Mouse (Mus musculus): ENCODE measurements around the gene Bcas3.
A peak's percentile ranks its signal among the peaks of the same experiment; 100 is the strongest.

Gene Bcas3

GRCm38 (mm10) chr11:85615421-85615820 lies 262.5 kb downstream of the Bcas3 start:
- no peak for DNase-seq (ENCODE audit: low read depth, low spot score)

- no peak for DNase-seq (ENCODE audit: low read depth, low spot score)
Measured at GRCm38 (mm10) chr11:85621486-85621885, 268.5 kb downstream of the Bcas3 start.

- DNase-seq (ENCODE audit: low read depth, low spot score), result no peak
Measured at GRCm38 (mm10) chr11:85621994-85622393, 269.0 kb downstream of the Bcas3 start.

- DNase-seq (ENCODE audit: low read depth, low spot score), result no peak
Measured at GRCm38 (mm10) chr11:85625206-85625605, 272.2 kb downstream of the Bcas3 start.

- DNase-seq (ENCODE audit: low read depth, low spot score), result peak; percentile 67
Measured at GRCm38 (mm10) chr11:85626846-85627245, 273.9 kb downstream of the Bcas3 start.

GRCm38 (mm10) chr11:85627405-85627804 lies 274.4 kb downstream of the Bcas3 start:
- no peak for DNase-seq (ENCODE audit: low read depth, low spot score)

GRCm38 (mm10) chr11:85628303-85629063 lies 275.5 kb downstream of the Bcas3 start:
- peak; percentile 51 for DNase-seq (ENCODE audit: low read depth, low spot score)

GRCm38 (mm10) chr11:85632568-85632981 lies 279.6 kb downstream of the Bcas3 start:
- peak; percentile 83 for DNase-seq (ENCODE audit: low read depth, low spot score)

GRCm38 (mm10) chr11:85638696-85639495 lies 285.9 kb downstream of the Bcas3 start:
- DNase-seq (ENCODE audit: low read depth, low spot score), result peak; percentile 60

- no peak for DNase-seq (ENCODE audit: low read depth, low spot score)
Measured at GRCm38 (mm10) chr11:85640659-85641058, 287.7 kb downstream of the Bcas3 start.

- DNase-seq (ENCODE audit: low read depth, low spot score), result no peak
Measured at GRCm38 (mm10) chr11:85641486-85641885, 288.5 kb downstream of the Bcas3 start.

GRCm38 (mm10) chr11:85642591-85642990 lies 289.6 kb downstream of the Bcas3 start:
- no peak for DNase-seq (ENCODE audit: low read depth, low spot score)

GRCm38 (mm10) chr11:85643025-85643424 lies 290.1 kb downstream of the Bcas3 start:
- DNase-seq (ENCODE audit: low read depth, low spot score), result no peak

GRCm38 (mm10) chr11:85643479-85644000 lies 290.6 kb downstream of the Bcas3 start:
- DNase-seq (ENCODE audit: low read depth, low spot score), result no peak

- no peak for DNase-seq (ENCODE audit: low read depth, low spot score)
Measured at GRCm38 (mm10) chr11:85644027-85644747, 291.2 kb downstream of the Bcas3 start.

GRCm38 (mm10) chr11:85644748-85645060 lies 291.7 kb downstream of the Bcas3 start:
- DNase-seq (ENCODE audit: low read depth, low spot score), result no peak

GRCm38 (mm10) chr11:85645152-85645835 lies 292.3 kb downstream of the Bcas3 start:
- DNase-seq (ENCODE audit: low read depth, low spot score), result no peak

- no peak for DNase-seq (ENCODE audit: low read depth, low spot score)
Measured at GRCm38 (mm10) chr11:85648893-85649292, 295.9 kb downstream of the Bcas3 start.

- no peak for DNase-seq (ENCODE audit: low read depth, low spot score)
Measured at GRCm38 (mm10) chr11:85649373-85649772, 296.4 kb downstream of the Bcas3 start.

GRCm38 (mm10) chr11:85657471-85657870 lies 304.5 kb downstream of the Bcas3 start:
- no peak for DNase-seq (ENCODE audit: low read depth, low spot score)

GRCm38 (mm10) chr11:85660304-85660703 lies 307.3 kb downstream of the Bcas3 start:
- DNase-seq (ENCODE audit: low read depth, low spot score), result no peak

Measured in forelimb bud, embryonic 11.5 days (tissue).